Mouse (Mus musculus) CH12.LX (cell line): ENCODE data around the gene Nop16. TPM values are rescaled to one million over a fixed set of nuclear protein-coding genes. Genes with fewer than 3 reads are reported as not detected.
A peak's percentile ranks its signal among the peaks of the same experiment; 100 is the strongest.

ENCODE experiments used
- DNase-seq: peaks from one replicate; pipeline ENCODE4 v3.0.0-alpha.2; 2013; ENCODE audit errors: extremely low read depth
- H3K27ac ChIP-seq: 2 replicates; pipeline ENCODE4 v1.5.1; 2012; ENCODE audit warnings: low read depth, mild to moderate bottlenecking, control low read depth, moderate library complexity; ENCODE audit not compliant: insufficient read depth
- H3K27me3 ChIP-seq: replicated peaks from 2 replicates; pipeline ENCODE3; 2012; ENCODE audit warnings: inconsistent platforms
- H3K36me3 ChIP-seq, 2 experiments: replicated peaks in 1 of 2; 2 replicates each; pipeline versions ENCODE3 to v1.6.1; 2012; ENCODE audit warnings: inconsistent platforms in 1 of 2, low read length in 1 of 2, mild to moderate bottlenecking in 1 of 2, mixed read lengths in 1 of 2, moderate library complexity in 1 of 2; ENCODE audit not compliant: control insufficient read depth in 1 of 2, insufficient read depth in 1 of 2
- H3K4me1 ChIP-seq, 2 experiments: 2 replicates each; pipeline ENCODE4 v1.6.1; 2012; ENCODE audit warnings: inconsistent platforms in 1 of 2, moderate library complexity in 1 of 2; ENCODE audit not compliant: insufficient read depth in 2 of 2, control insufficient read depth in 1 of 2
- H3K4me2 ChIP-seq: 2 replicates; pipeline ENCODE4 v1.6.1; 2012; ENCODE audit warnings: low read depth, mild to moderate bottlenecking, control low read depth; ENCODE audit not compliant: poor library complexity, insufficient read depth, severe bottlenecking
- H3K4me3 ChIP-seq, 3 experiments: fragments of 150-350 bp in 1 of 3; sonication (generic) in 1 of 3; replicated peaks in 1 of 3; 2 replicates each; pipeline versions ENCODE3 to v1.5.1; 2011 to 2012; ENCODE audit warnings: low read depth in 2 of 3, low read length in 2 of 3, mild to moderate bottlenecking in 2 of 3, moderate library complexity in 2 of 3, control low read depth in 1 of 3, improper control_type of control experiment in 1 of 3, inconsistent platforms in 1 of 3, mixed read lengths in 1 of 3; ENCODE audit not compliant: poor library complexity in 1 of 3
- H3K79me2 ChIP-seq: replicated peaks from 2 replicates; pipeline ENCODE4 v1.6.1; 2012; ENCODE audit warnings: mild to moderate bottlenecking, moderate library complexity; ENCODE audit not compliant: control insufficient read depth, poor library complexity, insufficient read depth, severe bottlenecking; ENCODE audit errors: extremely low read depth
- H3K9ac ChIP-seq: 2 replicates; pipeline ENCODE4 v1.6.1; 2012; ENCODE audit warnings: low read depth, mild to moderate bottlenecking, control low read depth, moderate library complexity; ENCODE audit not compliant: insufficient read depth
- H3K9me3 ChIP-seq: replicated peaks from 2 replicates; pipeline ENCODE3; 2012; ENCODE audit warnings: low read length, inconsistent platforms, mixed read lengths
- CTCF ChIP-seq, 2 experiments: IDR thresholded peaks in 1 of 2; conservative IDR thresholded peaks in 1 of 2; 2 replicates each; pipeline ENCODE4 v1.5.1; 2011 to 2012; ENCODE audit warnings: low read depth in 2 of 2, low read length in 2 of 2, improper control_type of control experiment in 1 of 2, inconsistent platforms in 1 of 2, mild to moderate bottlenecking in 1 of 2, moderate library complexity in 1 of 2
- ETS1 ChIP-seq: conservative IDR thresholded peaks from 2 replicates; pipeline ENCODE4 v1.6.1; 2012; ENCODE audit warnings: low read depth, mild to moderate bottlenecking, inconsistent platforms, low read length, improper control_type of control experiment, moderate library complexity
- GABPA ChIP-seq: IDR thresholded peaks from 2 replicates; pipeline ENCODE4 v1.6.1; 2012; ENCODE audit warnings: low read depth, low read length, improper control_type of control experiment, inconsistent platforms; ENCODE audit not compliant: insufficient replicate concordance
- IRF4 ChIP-seq: IDR thresholded peaks from 2 replicates; pipeline ENCODE4 v1.6.1; 2014; ENCODE audit warnings: low read depth, mild to moderate bottlenecking, inconsistent platforms, low read length, improper control_type of control experiment
- JUND ChIP-seq: conservative IDR thresholded peaks from 2 replicates; pipeline ENCODE4 v1.6.1; 2011; ENCODE audit warnings: low read depth, low read length, improper control_type of control experiment
- MAFK ChIP-seq: IDR thresholded peaks from 2 replicates; pipeline ENCODE4 v1.6.1; 2011; ENCODE audit warnings: low read length, improper control_type of control experiment; ENCODE audit not compliant: insufficient replicate concordance
- MAX ChIP-seq: IDR thresholded peaks from 2 replicates; pipeline ENCODE4 v1.6.1; 2011; ENCODE audit warnings: low read length, improper control_type of control experiment
- MAZ ChIP-seq: IDR thresholded peaks from 2 replicates; pipeline ENCODE4 v1.6.1; 2012; ENCODE audit warnings: low read depth, mild to moderate bottlenecking, inconsistent platforms, low read length, improper control_type of control experiment, moderate library complexity
- MEF2A ChIP-seq: IDR thresholded peaks from 2 replicates; pipeline ENCODE4 v1.6.1; 2014; ENCODE audit warnings: low read depth, mild to moderate bottlenecking, inconsistent platforms, low read length, improper control_type of control experiment, borderline replicate concordance
- MYC ChIP-seq: IDR thresholded peaks from 2 replicates; pipeline ENCODE4 v1.6.1; 2011; ENCODE audit warnings: low read depth, mild to moderate bottlenecking, improper control_type of control experiment, low read length
- PAX5 ChIP-seq: IDR thresholded peaks from 2 replicates; pipeline ENCODE4 v1.6.1; 2012; ENCODE audit warnings: low read length, inconsistent platforms, mixed read lengths
- RCOR1 ChIP-seq: conservative IDR thresholded peaks from 2 replicates; pipeline ENCODE4 v1.6.1; 2012; ENCODE audit warnings: low read depth, mild to moderate bottlenecking, inconsistent platforms, low read length, improper control_type of control experiment
- SIN3A ChIP-seq: IDR thresholded peaks from 2 replicates; pipeline ENCODE4 v1.6.1; 2012; ENCODE audit warnings: low read length, improper control_type of control experiment, inconsistent platforms
- UBTF ChIP-seq: IDR thresholded peaks from 2 replicates; pipeline ENCODE4 v1.6.1; 2012; ENCODE audit warnings: low read depth, mild to moderate bottlenecking, inconsistent platforms, low read length, improper control_type of control experiment, moderate library complexity
- USF2 ChIP-seq: conservative IDR thresholded peaks from 2 replicates; pipeline ENCODE4 v1.6.1; 2011; ENCODE audit warnings: low read depth, low read length, improper control_type of control experiment
- ZMIZ1 ChIP-seq: IDR thresholded peaks from 2 replicates; pipeline ENCODE4 v1.6.1; 2012; ENCODE audit warnings: low read depth, mild to moderate bottlenecking, inconsistent platforms, low read length, improper control_type of control experiment
- ZNF384 ChIP-seq: IDR thresholded peaks from 2 replicates; pipeline ENCODE4 v1.6.1; 2012; ENCODE audit warnings: low read depth, low read length, improper control_type of control experiment, inconsistent platforms
- dilution Hi-C: fragments of 300-500 bp; cut with MboI; formaldehyde crosslinking; loops from 2 replicates; pipeline ENCODE4 v1.14.3; 2020; ENCODE audit warnings: low sequenced_read_pairs; ENCODE audit not compliant: extremely low pct_unique_long_range_greater_than_20kb, extremely low pct_ligation_motif_present
- in situ Hi-C: fragments of 300-500 bp; cut with MboI; formaldehyde crosslinking; loops from 3 replicates; pipeline ENCODE4 v1.14.3; 2019; ENCODE audit warnings: low sequenced_read_pairs, low pct_ligation_motif_present, low pct_unique_long_range_greater_than_20kb, mixed read lengths
- polyA plus RNA-seq: library from polyadenylated mRNA; unstranded; fragments of >175 nt; gene quantifications from 2 replicates; pipeline ENCODE4 v1.2.1, GENCODE M21; 2012; ENCODE audit warnings: low read depth; ENCODE audit not compliant: insufficient read length
- total RNA-seq, 2 experiments: library from RNA; depleted of rRNA; stranded (reverse); fragments of 300-350 nt in 1 of 2; fragments of >200 nt in 1 of 2; gene quantifications; 2 replicates each; pipeline ENCODE4 v1.2.3; 2012 to 2014

Nop16 gene
- total and polyA plus RNA-seq, 3 experiments, result 100 to 187 (median 127) TPM

DNA sequence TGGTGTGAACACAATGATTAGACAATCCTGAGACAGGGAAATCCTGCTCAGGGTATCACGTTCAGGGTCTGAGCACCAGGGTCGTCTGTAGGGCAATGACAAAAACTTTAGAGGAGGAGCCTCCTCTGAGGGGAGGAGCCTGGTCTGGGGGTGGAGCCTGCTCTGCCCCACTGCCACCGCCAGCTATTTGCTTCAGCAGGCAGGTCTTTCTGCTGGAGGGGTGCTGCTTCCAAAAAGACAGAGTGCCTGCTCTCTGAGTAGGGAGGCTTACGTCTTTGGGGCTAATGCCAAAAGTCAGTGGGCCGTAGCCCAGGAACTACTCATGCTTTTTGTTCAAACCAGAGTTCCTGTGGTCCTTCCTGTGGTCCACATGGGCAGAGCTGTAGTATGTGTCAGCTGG, 21.5 kb downstream of the Nop16 start:
- in situ Hi-C loops, result loop anchor here (5.0 kb wide), 1 partner anchor 49 kb away; no protein-coding TSS in a partner anchor
- H3K4me3 ChIP-seq, result no peak overlapping the region
- dilution Hi-C loops, result no loop called here
- no peak for TF ChIP-seq MAFK
- TF ChIP-seq ZNF384, result no peak
- no peak for TF ChIP-seq CTCF (conservative IDR thresholded peaks at IDR 0.05 in 1 of 2, IDR thresholded peaks at IDR 0.05 in 1 of 2; ENCODE audit: low read depth in 2 of 2, low read length in 2 of 2)
- no peak for TF ChIP-seq UBTF
- TF ChIP-seq RCOR1, result no peak
- no peak for TF ChIP-seq MYC
- TF ChIP-seq SIN3A, result no peak
- TF ChIP-seq JUND, result no peak
- TF ChIP-seq ZMIZ1, result no peak
- TF ChIP-seq MAX, result no peak
- TF ChIP-seq GABPA, result no peak
- no peak for TF ChIP-seq MEF2A
- TF ChIP-seq USF2, result no peak
- TF ChIP-seq MAZ, result no peak
- no peak for TF ChIP-seq IRF4
- TF ChIP-seq ETS1, result no peak
- no peak for TF ChIP-seq PAX5
- TF ChIP-seq, all 38 proteins: peak for 0
- Histone ChIP-seq H3K9ac (no peak overlapping the region), H3K9me3 (no peaks in the 10 kb centered on the region), H3K4me2 (no peak overlapping the region), H3K79me2 (peaks cover 11% of the 10 kb centered on the region), H3K36me3 (no peaks in the 10 kb centered on the region), H3K27ac (no peak overlapping the region), H3K4me1 (peaks cover 0 to 29% of the 10 kb centered on the region in 2 experiments; a peak in 2 of 4 replicates), H3K27me3 (no peaks in the 10 kb centered on the region)
- no peak for DNase-seq

DNA sequence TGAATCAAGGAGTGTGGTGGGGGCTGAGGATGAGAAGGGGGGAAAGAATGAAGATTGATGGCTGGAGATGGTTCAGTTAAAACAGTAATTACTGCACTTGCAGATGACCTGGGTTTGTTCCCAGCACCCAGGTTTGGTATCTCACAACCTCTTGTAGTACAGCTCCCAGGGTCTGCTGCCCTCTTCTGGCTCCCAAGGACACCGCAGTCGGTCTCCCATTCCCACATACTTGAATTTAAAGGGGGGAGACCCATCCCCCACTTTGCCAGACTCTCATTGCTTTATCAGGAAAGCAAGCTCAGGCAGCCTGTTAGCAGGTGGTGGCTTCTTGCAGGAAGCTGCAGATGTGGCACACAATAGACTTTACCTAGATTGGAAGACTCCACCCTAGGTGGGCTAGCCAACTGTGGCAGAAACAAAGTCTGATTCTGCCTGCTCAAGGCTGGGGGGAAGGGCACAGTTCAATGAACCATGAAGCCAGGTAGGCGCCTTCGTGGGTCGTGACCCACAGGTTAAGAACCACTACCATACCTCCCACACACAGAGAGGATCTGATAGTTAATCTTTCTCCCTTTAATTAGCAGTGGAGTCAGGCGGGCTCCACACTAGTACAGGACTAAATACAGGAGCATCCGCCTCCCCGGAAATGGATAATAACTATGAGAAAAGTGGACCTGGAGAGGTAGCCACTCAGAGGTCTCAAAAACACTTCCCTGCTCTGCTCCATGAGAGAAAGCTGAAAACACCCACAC, 24.1 kb downstream of the Nop16 start:
- peak overlapping the region; percentile 86 to 91 (median 87) for H3K4me3 ChIP-seq
- peak overlapping the region; percentile 38; the same call in 1 of the 2 replicates for H3K4me2 ChIP-seq
- H3K36me3 ChIP-seq, result peaks cover 20 to 26% of the 10 kb centered on the region in 2 experiments
- H3K4me1 ChIP-seq, result peaks cover 2 to 33% of the 10 kb centered on the region in 2 experiments
- no peaks in the 10 kb centered on the region for H3K9me3 ChIP-seq
- no peak overlapping the region for H3K27ac ChIP-seq
- no peak overlapping the region for H3K9ac ChIP-seq
- no peaks in the 10 kb centered on the region for H3K27me3 ChIP-seq
- peaks cover 17% of the 10 kb centered on the region for H3K79me2 ChIP-seq
- peak; percentile 34 for DNase-seq
- in situ Hi-C loops (loop anchor here (5.0 kb wide), 1 partner anchor 52 kb away; no protein-coding TSS in a partner anchor), dilution Hi-C loops (no loop called here)
- TF ChIP-seq CTCF (conservative IDR thresholded peaks at IDR 0.05 in 1 of 2, IDR thresholded peaks at IDR 0.05 in 1 of 2; ENCODE audit: low read depth in 2 of 2, low read length in 2 of 2), result peak; percentile 26 to 53; a peak in 3 of 4 replicates
- no peak for TF ChIP-seq IRF4
